Mouse (Mus musculus) heart, postnatal 0 days (tissue): Measurements from ENCODE around the gene Sept9.

ENCODE experiments used
- CTCF ChIP-seq: IDR thresholded peaks from 2 replicates; pipeline ENCODE4 v1.5.1; 2016; ENCODE audit warnings: antibody characterized with exemption, control low read depth, low read depth
- EP300 ChIP-seq: IDR thresholded peaks from 2 replicates; pipeline ENCODE4 v1.6.1; 2016; ENCODE audit warnings: antibody characterized with exemption, low read depth

GRCm38 (mm10) chr11:117169801-117170565, 29.5 kb upstream of the Sept9 start:
- TF ChIP-seq CTCF (no peak), EP300 (no peak)
